In the genomic region with DNA sequence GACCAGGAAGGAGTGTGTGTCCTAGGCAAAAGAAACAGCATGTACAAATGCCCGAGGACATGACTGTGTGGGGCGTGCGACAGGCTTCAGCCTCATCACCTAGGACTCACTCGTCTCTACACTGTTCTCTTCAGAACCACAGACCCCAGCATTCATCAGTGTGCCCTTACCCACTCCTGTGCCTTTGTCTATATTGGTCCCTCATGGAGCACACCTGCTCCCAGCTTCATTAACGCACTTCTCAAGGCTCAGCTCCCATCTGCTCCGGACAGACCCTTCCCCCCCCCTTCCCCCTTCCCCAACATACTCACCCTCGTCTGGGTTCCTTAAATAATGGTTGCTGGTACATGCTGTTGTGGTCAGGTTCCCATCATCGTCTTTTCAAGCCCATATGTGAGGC, we compare ENCODE assay signal across 8 mouse cellular contexts. TPM values are rescaled to one million over a fixed set of nuclear protein-coding genes. Genes with fewer than 3 reads are reported as not detected.
A peak's percentile ranks its signal among the peaks of the same experiment; 100 is the strongest.
DNase-seq lines count a peak whose midpoint lies in the region; ATAC-seq and TF ChIP-seq lines count a peak whose summit lies in the region.

No protein-coding gene starts in this region.

- H3K9me3 ChIP-seq in heart, embryonic 15.5 days (replicated peaks) = no peaks in the 10 kb centered on the region
- H3K9me3 ChIP-seq in hindbrain, embryonic 12.5 days (replicated peaks) = no peaks in the 10 kb centered on the region
- H3K9me3 ChIP-seq in midbrain, embryonic 11.5 days (ENCODE audit: control insufficient read depth, low read length) = no peaks in the 10 kb centered on the region

- no peak for DNase-seq in heart, postnatal 10 days
- peak; percentile 70 for DNase-seq in brain, embryonic 14.5 days (ENCODE audit: low read depth)
- no peak for DNase-seq in midbrain, embryonic 11.5 days (ENCODE audit: low spot score, missing footprints)
- DNase-seq in T-cell, adult 2 months (ENCODE audit: low spot score) = no peak
- no peak for DNase-seq in kidney, postnatal 36 days

- no peaks in the 10 kb centered on the region for H3K27me3 ChIP-seq in heart, embryonic 15.5 days
- H3K27me3 ChIP-seq in hindbrain, embryonic 12.5 days = peaks cover 14% of the 10 kb centered on the region
- H3K27me3 ChIP-seq in midbrain, embryonic 11.5 days (ENCODE audit: control insufficient read depth, insufficient read depth, low read length) = peaks cover 12% of the 10 kb centered on the region

- H3K4me3 ChIP-seq in heart, embryonic 15.5 days = peak overlapping the region; percentile 78; the same call in 1 of the 2 replicates
- H3K4me3 ChIP-seq in hindbrain, embryonic 12.5 days = no peak overlapping the region
- H3K4me3 ChIP-seq in midbrain, embryonic 11.5 days (ENCODE audit: low read depth, low read length) = no peak overlapping the region

- no peak for TF ChIP-seq CTCF in brain, embryonic 14.5 days (IDR thresholded peaks at IDR 0.05; ENCODE audit: borderline replicate concordance, extremely low read depth, insufficient read depth, insufficient read length)

- H3K9ac ChIP-seq in heart, embryonic 15.5 days = no peak overlapping the region
- no peak overlapping the region for H3K9ac ChIP-seq in hindbrain, embryonic 12.5 days
- H3K9ac ChIP-seq in midbrain, embryonic 11.5 days (ENCODE audit: low read length) = no peak overlapping the region

- peak overlapping the region; percentile 99 for H3K4me2 ChIP-seq in heart, embryonic 15.5 days
- H3K4me2 ChIP-seq in hindbrain, embryonic 12.5 days (replicated peaks) = no peak overlapping the region
- H3K4me2 ChIP-seq in midbrain, embryonic 11.5 days = no peak overlapping the region

- H3K36me3 ChIP-seq in heart, embryonic 15.5 days = no peaks in the 10 kb centered on the region
- H3K36me3 ChIP-seq in hindbrain, embryonic 12.5 days = no peaks in the 10 kb centered on the region
- no peaks in the 10 kb centered on the region for H3K36me3 ChIP-seq in midbrain, embryonic 11.5 days (ENCODE audit: control insufficient read depth, insufficient read depth, low read length)

- no peak for ATAC-seq in heart, embryonic 15.5 days (replicated peaks; ENCODE audit: insufficient number of reproducible peaks, insufficient read depth, low FRiP score, low read depth)
- peak; percentile 55 for ATAC-seq in hindbrain, embryonic 12.5 days (ENCODE audit: low FRiP score)
- ATAC-seq in midbrain, embryonic 11.5 days (ENCODE audit: low FRiP score) = 0 out of 2 replicates have a peak, but pooled peaks have one; percentile 25
- no peak for ATAC-seq in erythroid progenitor cell, adult 5-6 weeks (replicated peaks; ENCODE audit: low FRiP score, poor library complexity, severe bottlenecking)

- H3K27ac ChIP-seq in heart, embryonic 15.5 days = peak overlapping the region; percentile 81
- no peak overlapping the region for H3K27ac ChIP-seq in hindbrain, embryonic 12.5 days
- no peak overlapping the region for H3K27ac ChIP-seq in midbrain, embryonic 11.5 days (ENCODE audit: low read depth, low read length)

- intact Hi-C loops in heart, postnatal 10 days (cut with DNase I) = no loop called here

- H3K4me1 ChIP-seq in heart, embryonic 15.5 days (replicated peaks) = peaks cover 28% of the 10 kb centered on the region
- peaks cover 8% of the 10 kb centered on the region for H3K4me1 ChIP-seq in hindbrain, embryonic 12.5 days
- peaks cover 11% of the 10 kb centered on the region for H3K4me1 ChIP-seq in midbrain, embryonic 11.5 days (ENCODE audit: control insufficient read depth, insufficient read depth, low read length)

- 55% methylated on average over 8 of the region's 8 CpGs for WGBS in heart, embryonic 15.5 days
- 47% methylated on average over 8 of the region's 8 CpGs for WGBS in hindbrain, embryonic 12.5 days
- WGBS in midbrain, embryonic 11.5 days = 64% methylated on average over 8 of the region's 8 CpGs

- no peak for TF ChIP-seq POLR2A in brain, embryonic 14.5 days (IDR thresholded peaks at IDR 0.05; ENCODE audit: borderline replicate concordance, extremely low read depth, insufficient read depth, insufficient read length, poor library complexity, severe bottlenecking)

RNA-seq across cellular contexts. Expression of a gene that starts 1.0 kb away (rescaled TPM):
- polyA plus RNA-seq in heart, embryonic 15.5 days (2015; fragmentation: Nextera tagmentation; extraction: Ambion mirVana) = 5.9 and 7.0 TPM in 2 replicates
- total RNA-seq in heart, postnatal 10 days (2021) = 1 to 10 TPM; 2.8 to 4.1 TPM
- polyA plus RNA-seq in brain, embryonic 14.5 days (2012; rRNA removed) = 1.2 and 1.4 TPM in 2 replicates
- polyA plus RNA-seq in hindbrain, embryonic 12.5 days (2016; fragmentation: Nextera tagmentation; extraction: Ambion mirVana) = 2.2 and 2.3 TPM in 2 replicates
- 2.2 TPM in 2 replicates for polyA plus RNA-seq in midbrain, embryonic 11.5 days (2014; fragmentation: Nextera tagmentation; extraction: Ambion mirVana)
- total RNA-seq in erythroid progenitor cell, adult 5-6 weeks (2015; ENCODE audit: low replicate concordance) = 5.0 and 14.4 TPM in 2 replicates
- 3.9 and 29.2 TPM in 2 replicates for total RNA-seq in erythroid progenitor cell, adult 5-6 weeks (2017; ENCODE audit: low replicate concordance)

Comparison
In these comparisons a context has a peak if more than half of its experiments do, and no peak if none do; other contexts are left out.
1. ATAC-seq: peak in hindbrain, embryonic 12.5 days (single experiment) and midbrain, embryonic 11.5 days (single experiment); none in heart, embryonic 15.5 days (single experiment) and erythroid progenitor cell, adult 5-6 weeks (single experiment).